Mouse (Mus musculus): ENCODE results near the gene Bad.

- TF ChIP-seq CTCF (IDR thresholded peaks at IDR 0.05; ENCODE audit: low read depth, low read length), result no peak
- TF ChIP-seq POLR2A (IDR thresholded peaks at IDR 0.05; ENCODE audit: extremely low read depth, insufficient read depth, low read length), result no peak
Measured at GRCm38 (mm10) chr19:6979001-6979479, 37.4 kb downstream of the Bad start.
